Mouse (Mus musculus): ENCODE measurements around the gene Coasy.

DNA sequence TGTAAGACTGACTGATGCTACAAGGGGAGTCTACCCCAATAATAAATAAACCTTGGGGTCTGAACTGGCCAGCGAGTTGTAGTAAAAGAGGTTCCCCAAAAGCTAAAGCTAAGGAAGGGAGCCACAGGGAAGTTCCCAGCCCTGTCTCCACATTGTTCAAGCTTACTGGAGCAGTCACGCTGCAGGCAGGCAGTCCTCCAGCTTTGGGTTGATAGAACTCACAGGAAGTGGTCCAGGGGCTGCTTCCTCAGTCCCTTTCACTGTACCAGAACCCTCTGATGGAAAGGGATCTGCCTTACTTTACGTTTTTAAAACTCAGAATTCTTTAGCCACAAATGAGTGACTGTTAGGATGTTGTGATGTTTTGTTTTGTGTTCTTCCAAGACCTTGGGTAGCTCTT is 34.9 kb upstream of the Coasy start:
- TF ChIP-seq CTCF (conservative IDR thresholded peaks at IDR 0.05; ENCODE audit: insufficient read depth, insufficient read length, low read depth, low read length), result no peak
- TF ChIP-seq POLR2A (IDR thresholded peaks at IDR 0.05; ENCODE audit: low read depth, low read length), result no peak

Data from kidney, adult 2 months (tissue).